Mouse (Mus musculus): ENCODE measurements around the gene Hoxa5. TPM values are rescaled to one million over a fixed set of nuclear protein-coding genes. Genes with fewer than 3 reads are reported as not detected.

Gene Hoxa5
- polyA plus RNA-seq (2014; fragmentation: Illumina TruSeq; extraction: RNeasy Lipid Tissue Mini Kit (QIAGEN cat#74804)): 7.3 TPM

GRCm38 (mm10) chr6:52204050-52204752 lies at the start of gene Hoxa5:
Gene Hoxa5 (minus strand): TSS chr6:52204587.

GRCm38 (mm10) chr6:52245757-52246142 lies 41.4 kb upstream of the Hoxa5 start, which contains the start of gene Hoxa11:
Gene Hoxa11 (minus strand): TSS chr6:52245810.

GRCm38 (mm10) chr6:52240389-52241000 lies 36.1 kb upstream of the Hoxa5 start, which contains the start of gene Hoxa10:
Gene Hoxa10 (minus strand): TSS chr6:52240854.

DNA sequence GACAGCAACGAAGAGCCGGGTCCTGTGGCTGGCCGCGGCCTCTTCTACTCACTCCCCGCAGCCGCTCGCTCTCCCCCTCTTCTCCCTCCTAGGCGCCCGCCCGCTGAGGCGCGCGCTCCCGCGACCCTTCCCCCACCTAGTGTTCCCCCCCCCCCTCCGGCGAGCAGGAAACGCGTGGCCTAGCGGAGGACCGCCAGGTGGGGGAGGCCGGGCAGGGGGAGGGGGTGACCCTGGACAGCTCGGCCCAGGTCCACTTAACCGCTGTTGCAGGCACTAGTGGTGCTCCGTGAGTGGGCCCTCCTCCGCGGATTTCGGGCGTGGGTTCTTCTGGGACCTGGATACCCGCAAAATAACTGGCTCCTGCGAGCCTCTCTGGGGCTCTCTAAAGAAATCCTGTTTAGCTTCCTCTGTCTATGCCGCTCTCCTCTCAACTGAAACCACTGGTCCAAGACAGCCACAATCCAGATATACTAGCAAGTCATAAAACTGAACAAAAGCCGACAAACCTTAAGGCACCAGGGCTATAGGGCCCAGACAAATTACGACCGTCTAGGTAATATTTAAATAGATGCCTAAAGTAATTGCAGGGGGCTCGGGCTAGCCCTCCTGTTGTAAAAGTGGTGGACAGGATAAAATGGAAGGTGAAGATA lies 26.3 kb upstream of the Hoxa5 start, which contains the start of gene Hoxa9:
Gene Hoxa9 (minus strand): TSS at position 574 of the 650 bp plus-strand sequence.

GRCm38 (mm10) chr6:52221337-52221992 lies 17.1 kb upstream of the Hoxa5 start, which contains the start of gene Hoxa7:
Gene Hoxa7 (minus strand): TSS chr6:52221854.

DNA sequence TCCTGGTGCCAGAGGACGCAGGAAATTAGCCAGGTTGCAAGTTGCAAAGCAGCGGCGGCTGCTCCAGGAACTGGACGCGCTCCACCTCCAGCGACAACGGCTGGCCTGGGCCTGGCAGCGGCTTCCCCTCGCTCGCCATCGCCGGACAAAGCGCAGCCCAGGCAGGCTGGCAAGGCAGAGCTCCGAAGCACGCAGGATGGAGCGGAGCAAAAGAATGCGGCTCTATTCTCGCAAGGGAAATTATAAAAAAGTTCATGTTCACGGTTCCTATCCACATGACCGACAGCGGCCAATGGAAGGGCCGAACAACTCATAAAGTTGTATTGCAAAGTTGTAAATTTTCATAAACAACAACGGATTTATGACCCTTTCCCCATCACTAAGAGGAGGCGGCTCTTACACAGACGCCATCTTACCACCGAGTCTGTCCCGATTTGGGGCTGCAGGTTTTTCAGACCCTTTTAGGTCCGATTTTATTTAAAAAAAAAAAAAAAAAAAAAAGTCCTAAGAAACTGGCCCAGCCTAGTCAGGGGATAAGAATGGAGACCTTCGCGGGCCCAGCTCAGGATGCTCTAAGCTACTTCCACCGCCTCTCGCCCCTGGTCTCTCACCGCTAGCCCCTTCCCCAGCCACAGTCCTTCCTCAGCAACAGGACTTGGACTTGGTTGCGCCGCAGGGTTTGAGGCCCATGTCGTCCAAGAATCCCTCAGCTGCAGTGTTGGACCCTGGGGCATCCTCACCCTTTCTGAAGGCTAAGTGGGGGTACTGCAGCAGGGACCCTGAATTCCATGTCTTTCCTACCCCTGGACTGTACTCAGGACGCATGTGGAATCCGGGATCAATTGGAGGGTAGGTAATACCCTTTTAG lies 9.0 kb upstream of the Hoxa5 start, which contains the start of the genes Hoxa3 and Gm28308:
Gene Hoxa3 (minus strand): TSS at position 218 of the 868 bp plus-strand sequence.
Gene Gm28308 (minus strand): TSS at position 221 of the 868 bp plus-strand sequence.

DNA sequence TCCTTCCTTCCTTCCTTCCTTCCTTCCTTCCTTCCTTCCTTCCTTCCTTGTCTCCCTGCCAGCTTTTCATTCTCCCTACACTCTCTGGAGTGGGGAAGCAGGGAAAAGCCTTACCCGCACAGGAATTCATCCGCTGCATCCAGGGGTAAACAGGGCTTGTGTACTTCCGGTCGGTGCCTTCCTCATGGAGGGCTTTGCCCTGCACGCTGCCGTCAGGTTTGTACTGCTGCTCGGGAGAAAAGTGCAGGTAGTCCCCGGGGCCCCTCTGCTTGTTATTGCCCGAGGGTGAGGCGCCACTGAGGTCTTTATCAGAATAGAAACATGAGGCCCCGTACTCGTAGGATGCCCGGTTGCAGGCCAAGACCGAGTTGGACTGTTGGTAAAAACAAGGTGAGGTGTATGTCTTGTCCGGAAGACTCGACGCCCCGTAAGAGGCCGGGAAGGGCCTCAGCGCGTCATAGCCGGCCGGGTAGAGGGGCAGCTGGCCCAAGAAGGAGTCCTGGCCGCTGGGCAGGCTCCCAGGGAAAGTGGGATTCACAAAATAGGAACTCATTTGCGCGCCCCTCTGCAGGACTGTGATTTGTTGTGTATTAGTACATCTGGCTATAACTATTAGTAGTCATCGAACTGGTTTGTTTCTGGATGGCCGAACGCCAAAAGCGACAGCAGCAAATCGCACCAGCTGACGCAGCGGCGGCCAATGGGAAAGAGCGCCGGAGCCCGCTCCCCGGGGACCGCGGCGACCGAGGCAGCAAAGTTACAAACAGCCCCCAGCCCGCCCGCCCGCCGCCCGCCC lies 3.9 kb upstream of the Hoxa5 start, which contains the start of gene Hoxa6:
Gene Hoxa6 (minus strand): TSS at position 651 of the 796 bp plus-strand sequence.

GRCm38 (mm10) chr6:52190906-52191810 lies 13.2 kb downstream of the Hoxa5 start, which contains the start of gene Hoxa4:
Gene Hoxa4 (minus strand): TSS chr6:52191753.

GRCm38 (mm10) chr6:52177061-52177735 lies 27.2 kb downstream of the Hoxa5 start, which contains the start of gene 5730596B20Rik:
Gene 5730596B20Rik (plus strand): TSS chr6:52177498.

GRCm38 (mm10) chr6:52164626-52165440 lies 39.6 kb downstream of the Hoxa5 start, which contains the start of gene Hoxa2:
Gene Hoxa2 (minus strand): TSS chr6:52164831.

DNA sequence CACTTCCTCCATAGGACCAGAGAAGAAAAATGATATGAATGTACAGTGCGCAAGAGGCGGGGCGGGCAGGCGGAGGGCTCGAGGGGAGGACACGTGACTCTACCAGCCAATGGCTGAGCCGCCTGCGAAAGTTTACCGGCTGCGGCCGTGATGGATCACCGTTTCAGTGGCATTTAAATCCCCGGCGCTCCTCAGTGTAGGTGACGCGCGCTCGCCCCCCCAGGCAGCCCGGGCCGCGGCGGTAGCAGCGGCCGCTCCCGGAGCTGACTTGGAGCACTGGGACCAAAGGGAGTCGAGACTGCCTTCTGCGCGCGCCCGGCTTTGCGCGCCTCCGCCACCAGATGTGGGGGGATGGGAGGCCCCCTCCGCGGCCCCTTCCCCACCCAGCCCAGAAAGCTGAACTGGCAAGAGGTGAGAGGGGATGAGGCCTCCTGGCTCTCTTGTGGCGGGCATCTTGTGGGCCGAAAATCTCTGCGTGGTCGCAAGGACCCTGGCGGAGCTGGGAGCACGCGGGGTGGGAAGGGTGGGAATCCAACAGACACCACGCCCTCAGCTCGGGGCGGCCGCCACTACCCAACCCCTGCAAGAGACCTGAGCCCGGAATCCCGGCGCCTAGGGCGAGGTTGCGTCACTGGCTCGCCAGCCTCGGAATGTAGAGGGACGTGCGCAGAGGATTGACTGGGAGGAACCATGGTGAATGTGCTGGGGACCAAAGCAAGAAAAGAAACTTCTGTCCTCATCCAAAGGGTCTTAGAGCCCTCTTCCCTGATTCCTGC lies 45.9 kb downstream of the Hoxa5 start, which contains the start of gene Hoxa1:
Gene Hoxa1 (minus strand): TSS at position 42 of the 776 bp plus-strand sequence.

Other genes with a start within 250 kb of the Hoxa5 start
- 43.6 TPM for gene Skap2, start 192.0 kb downstream of the Hoxa5 start, polyA plus RNA-seq (2014; fragmentation: Illumina TruSeq; extraction: RNeasy Lipid Tissue Mini Kit (QIAGEN cat#74804))
- gene Hoxa1, start 46.3 kb downstream of the Hoxa5 start, polyA plus RNA-seq (2014; fragmentation: Illumina TruSeq; extraction: RNeasy Lipid Tissue Mini Kit (QIAGEN cat#74804)): 0.37 TPM
- 1.5 TPM for gene Hoxa2, start 39.8 kb downstream of the Hoxa5 start, polyA plus RNA-seq (2014; fragmentation: Illumina TruSeq; extraction: RNeasy Lipid Tissue Mini Kit (QIAGEN cat#74804))
- gene 5730596B20Rik, start 27.1 kb downstream of the Hoxa5 start, polyA plus RNA-seq (2014; fragmentation: Illumina TruSeq; extraction: RNeasy Lipid Tissue Mini Kit (QIAGEN cat#74804)): not detected
- 1.1 TPM for gene Hoxa4, start 12.8 kb downstream of the Hoxa5 start, polyA plus RNA-seq (2014; fragmentation: Illumina TruSeq; extraction: RNeasy Lipid Tissue Mini Kit (QIAGEN cat#74804))
- not detected for gene Hoxa6, start 4.1 kb upstream of the Hoxa5 start, polyA plus RNA-seq (2014; fragmentation: Illumina TruSeq; extraction: RNeasy Lipid Tissue Mini Kit (QIAGEN cat#74804))
- gene Hoxa3, start 8.7 kb upstream of the Hoxa5 start, polyA plus RNA-seq (2014; fragmentation: Illumina TruSeq; extraction: RNeasy Lipid Tissue Mini Kit (QIAGEN cat#74804)): 7.4 TPM
- gene Gm28308, start 8.8 kb upstream of the Hoxa5 start, polyA plus RNA-seq (2014; fragmentation: Illumina TruSeq; extraction: RNeasy Lipid Tissue Mini Kit (QIAGEN cat#74804)): not detected
- gene Hoxa7, start 17.3 kb upstream of the Hoxa5 start, polyA plus RNA-seq (2014; fragmentation: Illumina TruSeq; extraction: RNeasy Lipid Tissue Mini Kit (QIAGEN cat#74804)): 6.8 TPM
- gene Hoxa9, start 26.5 kb upstream of the Hoxa5 start, polyA plus RNA-seq (2014; fragmentation: Illumina TruSeq; extraction: RNeasy Lipid Tissue Mini Kit (QIAGEN cat#74804)): 3.3 TPM
- 3.1 TPM for gene Hoxa10, start 36.3 kb upstream of the Hoxa5 start, polyA plus RNA-seq (2014; fragmentation: Illumina TruSeq; extraction: RNeasy Lipid Tissue Mini Kit (QIAGEN cat#74804))
- gene Hoxa11, start 41.2 kb upstream of the Hoxa5 start, polyA plus RNA-seq (2014; fragmentation: Illumina TruSeq; extraction: RNeasy Lipid Tissue Mini Kit (QIAGEN cat#74804)): 0.34 TPM
- gene Hoxa13, start 56.3 kb upstream of the Hoxa5 start, polyA plus RNA-seq (2014; fragmentation: Illumina TruSeq; extraction: RNeasy Lipid Tissue Mini Kit (QIAGEN cat#74804)): 0.37 TPM
- gene Evx1, start 108.9 kb upstream of the Hoxa5 start, polyA plus RNA-seq (2014; fragmentation: Illumina TruSeq; extraction: RNeasy Lipid Tissue Mini Kit (QIAGEN cat#74804)): 0.14 TPM

All from ovary, adult 10 weeks (tissue).